Mouse (Mus musculus): ENCODE data around the gene Cfap46.

- no peak for TF ChIP-seq CTCF (IDR thresholded peaks at IDR 0.05; ENCODE audit: insufficient read depth, low read depth, low read length)
- TF ChIP-seq POLR2A (IDR thresholded peaks at IDR 0.05; ENCODE audit: insufficient read depth, low read depth, low read length): no peak
Measured at GRCm38 (mm10) chr7:139705081-139705480, 21.5 kb upstream of the Cfap46 start.

Data from olfactory bulb, adult 2 months (tissue).